Mouse (Mus musculus) heart, adult 11 months (tissue): Measurements from ENCODE around the gene Cd5.

Experiments used
- DNase-seq: peaks from one replicate; pipeline ENCODE4 v3.0.0; 2022

Gene Cd5

DNA sequence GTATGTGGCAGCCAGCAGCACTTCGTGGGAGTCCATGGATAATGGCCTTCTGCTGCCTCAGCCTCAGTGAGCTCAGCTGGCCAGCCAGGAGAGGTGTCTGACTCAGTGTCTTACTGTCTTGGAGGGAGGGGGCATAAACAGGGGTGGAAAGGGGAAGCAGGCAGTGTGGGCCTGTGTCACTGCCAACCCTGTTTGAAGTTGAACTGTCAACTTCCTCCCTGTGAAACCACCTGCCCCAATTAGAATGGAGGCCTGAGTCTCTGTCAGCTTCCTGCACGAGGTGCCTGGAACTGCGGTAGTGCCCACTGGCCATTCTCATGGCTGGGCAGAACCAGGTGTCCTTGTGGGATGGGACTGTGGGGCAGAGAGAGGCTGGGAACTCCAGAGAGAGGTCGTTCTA is at the start of gene Cd5:
Gene Cd5, minus strand, starts transcription at position 192 of the 400 bp plus-strand sequence.
- no peak for DNase-seq

DNA sequence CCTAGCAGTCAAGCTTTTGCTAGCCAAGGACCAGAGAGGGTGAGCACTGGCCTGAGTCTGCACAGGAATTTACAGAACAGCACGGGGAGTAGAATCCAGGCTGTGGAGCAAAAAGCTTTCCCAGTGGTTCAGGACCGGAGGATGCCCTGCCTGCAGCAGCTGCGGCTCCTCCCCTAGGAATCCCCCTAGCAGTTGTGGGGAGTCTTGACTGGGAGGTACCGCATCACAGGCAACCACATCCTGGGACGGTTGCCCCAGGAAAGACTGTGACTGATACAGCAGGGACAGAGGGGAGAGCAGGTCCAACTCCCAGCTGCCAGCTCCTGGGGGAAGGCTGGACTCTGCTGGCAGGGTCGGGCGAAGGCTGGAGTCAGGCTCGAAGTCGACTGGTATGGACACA is 49.4 kb upstream of the Cd5 start:
- no peak for DNase-seq

DNA sequence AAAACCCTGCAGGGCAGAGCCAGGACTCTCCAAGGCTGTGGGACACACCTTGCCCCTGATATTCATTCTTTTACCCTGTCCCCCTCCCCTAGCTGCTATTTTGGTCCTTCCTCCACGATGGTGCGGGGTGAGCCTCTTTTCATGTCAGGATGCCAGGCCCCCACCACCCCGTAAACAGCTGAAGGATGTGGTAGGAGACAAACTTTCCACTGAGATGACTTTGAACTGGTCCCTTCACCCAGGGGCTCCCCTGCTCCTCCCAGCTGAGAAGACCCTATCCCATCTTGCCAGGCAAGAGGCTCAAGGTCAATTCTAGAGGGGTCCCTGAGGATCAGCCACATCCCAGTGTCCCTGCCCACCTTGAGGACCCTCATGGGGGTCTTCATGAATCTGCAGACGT is 48.6 kb upstream of the Cd5 start:
- DNase-seq = no peak

DNA sequence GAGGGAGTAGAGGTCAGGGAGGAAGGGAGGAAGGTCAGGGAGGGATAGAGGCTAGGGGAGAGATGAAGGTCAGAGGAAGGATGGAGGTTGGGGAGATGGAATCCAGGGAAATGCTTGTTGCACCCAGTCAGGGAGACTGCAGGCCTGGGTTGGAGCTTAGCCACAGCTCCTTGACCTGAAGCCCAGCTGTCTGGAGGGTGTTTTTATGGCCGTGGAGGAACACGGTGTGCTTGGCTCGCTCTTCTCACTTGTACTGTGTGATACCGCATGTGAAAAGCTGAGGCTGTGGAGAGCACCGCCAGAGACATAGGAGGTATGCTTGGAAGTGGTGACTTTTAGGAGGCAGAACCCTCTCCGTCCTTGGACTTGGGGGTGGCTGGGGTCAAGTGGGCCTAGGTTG is 48.0 kb upstream of the Cd5 start:
- peak; percentile 95 for DNase-seq

GRCm38 (mm10) chr19:10784796-10785459 is 46.1 kb upstream of the Cd5 start:
- DNase-seq = no peak

DNA sequence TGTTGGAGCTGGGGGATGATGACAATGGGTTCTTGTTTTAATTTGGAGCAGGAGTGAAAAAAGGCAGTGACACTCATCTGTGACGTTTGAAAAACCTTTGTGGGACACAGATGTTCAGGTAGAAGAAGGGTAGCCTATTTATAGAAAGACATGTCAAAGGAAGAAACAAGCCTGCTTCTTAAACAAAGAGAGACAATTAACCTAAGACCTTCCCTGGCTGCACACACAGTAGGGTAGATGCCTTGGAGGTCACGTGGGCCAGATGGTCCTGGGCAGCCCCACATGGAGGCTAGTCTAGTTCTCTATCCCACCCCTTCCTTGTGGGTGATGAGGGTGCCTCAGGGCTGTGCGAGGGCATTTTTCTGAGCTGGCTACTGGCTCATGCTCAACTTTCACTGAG is 45.3 kb upstream of the Cd5 start:
- DNase-seq = no peak

GRCm38 (mm10) chr19:10783168-10783567 is 44.4 kb upstream of the Cd5 start:
- no peak for DNase-seq

GRCm38 (mm10) chr19:10781641-10782040 is 42.8 kb upstream of the Cd5 start:
- DNase-seq = no peak

DNA sequence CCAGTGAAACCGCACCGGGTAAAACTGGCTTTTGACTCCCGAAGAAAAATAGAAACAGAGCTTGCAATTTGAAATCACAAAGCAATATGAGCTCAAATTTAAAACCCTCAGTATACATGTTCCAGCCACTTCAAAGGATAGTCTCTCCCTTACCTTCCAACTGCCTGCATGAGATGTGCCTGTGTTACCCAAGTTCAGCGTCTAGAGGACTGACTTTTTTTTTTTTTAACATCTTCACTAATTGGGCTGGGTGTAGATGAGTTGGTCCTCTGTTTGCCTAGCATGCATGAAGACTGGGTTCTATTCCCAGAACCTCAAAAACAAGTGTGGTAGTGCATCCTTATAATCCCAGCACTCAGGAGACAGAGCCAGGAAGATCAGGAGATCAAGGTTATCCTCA is 38.1 kb upstream of the Cd5 start:
- DNase-seq = no peak

DNA sequence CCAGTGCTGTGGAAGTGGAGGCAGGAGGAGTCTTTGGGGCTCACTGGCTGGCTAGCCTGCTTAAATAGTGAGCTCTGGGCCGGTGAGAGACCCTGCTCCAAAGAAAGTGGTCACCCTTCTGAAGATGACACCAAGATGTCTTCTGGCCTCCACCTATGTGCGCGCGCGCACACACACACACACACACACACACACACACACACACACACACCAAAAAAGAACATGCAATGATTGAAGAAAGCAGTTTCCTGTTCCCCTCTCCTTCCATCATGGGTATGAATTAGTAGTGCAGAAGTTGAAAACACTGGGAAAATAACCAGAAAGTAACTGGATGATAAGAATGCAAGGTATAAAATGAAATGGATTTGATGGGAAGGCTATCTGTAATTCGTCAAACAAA is 35.3 kb upstream of the Cd5 start:
- DNase-seq = no peak

DNA sequence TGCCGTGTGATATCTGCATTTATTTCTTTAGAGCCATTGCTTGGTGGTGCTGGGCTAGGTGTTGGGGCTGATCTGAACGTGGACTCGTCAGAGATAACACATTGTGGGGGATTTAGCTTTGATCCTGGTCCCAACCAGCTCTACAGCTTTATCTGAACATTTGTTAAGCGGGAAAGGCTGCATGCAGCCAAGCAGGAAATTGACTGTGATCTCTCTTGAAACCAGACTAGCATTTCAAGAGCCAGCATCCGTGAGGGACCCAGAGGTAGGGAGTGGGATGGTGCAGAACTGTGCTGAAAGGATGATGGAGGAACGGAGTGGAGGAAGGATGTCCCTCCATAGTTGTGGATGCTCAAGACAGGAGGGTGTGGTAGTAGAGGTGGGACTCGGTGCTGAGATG is 34.6 kb upstream of the Cd5 start:
- no peak for DNase-seq

GRCm38 (mm10) chr19:10772866-10773265 is 34.1 kb upstream of the Cd5 start:
- no peak for DNase-seq

- DNase-seq = no peak
These were observed 33.2 kb upstream of the Cd5 start for GRCm38 (mm10) chr19:10771995-10772394.

- no peak for DNase-seq
These were observed 30.8 kb upstream of the Cd5 start for GRCm38 (mm10) chr19:10769429-10770195.

DNA sequence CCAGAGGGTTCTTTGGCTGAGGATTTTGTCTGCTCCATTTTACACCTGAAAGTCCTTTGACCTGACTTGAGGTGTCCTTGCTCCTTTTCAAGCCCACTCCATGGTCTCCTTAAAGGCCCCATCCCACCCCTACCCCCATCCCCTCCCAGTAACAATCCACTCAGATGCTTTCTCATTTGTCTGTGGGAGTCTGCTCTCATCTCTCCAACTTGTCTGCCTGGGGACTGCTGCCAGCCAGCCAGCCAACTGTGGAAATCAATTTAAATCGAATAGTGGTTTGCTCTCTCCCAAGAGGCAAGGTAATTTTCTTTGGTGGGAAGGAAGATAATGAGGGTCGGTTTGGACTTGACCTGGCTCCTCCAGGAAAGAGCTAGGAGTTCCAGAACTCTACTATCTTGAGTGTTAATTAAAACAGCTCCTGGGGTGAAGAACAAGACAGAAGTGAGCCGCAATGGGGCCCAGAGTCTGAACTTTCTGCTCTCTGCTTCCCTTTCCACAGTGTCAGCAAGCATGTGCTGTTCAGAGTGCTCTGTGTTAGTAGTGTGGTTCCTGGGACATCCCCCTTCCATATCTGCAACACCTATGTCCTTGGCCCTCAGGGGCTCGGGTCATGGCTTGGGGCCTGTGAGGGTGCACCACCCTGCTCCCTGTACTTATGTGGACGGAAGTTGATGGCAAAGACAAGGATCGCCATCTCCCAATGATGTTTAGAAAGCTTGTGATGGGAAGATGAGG is 30.1 kb upstream of the Cd5 start:
- DNase-seq = no peak

DNA sequence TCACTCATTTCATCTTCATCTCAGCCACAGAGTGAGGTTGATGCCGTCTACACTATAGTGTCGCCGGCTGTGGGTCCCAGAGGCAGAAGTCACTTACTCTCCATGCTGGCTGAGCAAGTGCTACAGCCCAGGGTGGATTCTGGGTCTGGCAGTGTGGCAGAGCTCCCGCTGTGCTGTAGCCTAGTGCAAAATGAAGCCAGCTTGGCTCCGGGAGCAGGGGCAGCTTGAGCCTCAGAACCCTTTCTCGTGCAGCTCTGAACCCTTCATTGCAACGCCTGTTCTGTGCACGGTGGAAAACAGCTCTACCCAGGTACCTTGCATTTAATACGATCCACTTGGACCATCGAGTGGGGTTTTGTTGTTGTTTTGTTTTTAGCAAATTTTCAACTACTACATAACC is 28.8 kb upstream of the Cd5 start:
- DNase-seq = no peak

DNA sequence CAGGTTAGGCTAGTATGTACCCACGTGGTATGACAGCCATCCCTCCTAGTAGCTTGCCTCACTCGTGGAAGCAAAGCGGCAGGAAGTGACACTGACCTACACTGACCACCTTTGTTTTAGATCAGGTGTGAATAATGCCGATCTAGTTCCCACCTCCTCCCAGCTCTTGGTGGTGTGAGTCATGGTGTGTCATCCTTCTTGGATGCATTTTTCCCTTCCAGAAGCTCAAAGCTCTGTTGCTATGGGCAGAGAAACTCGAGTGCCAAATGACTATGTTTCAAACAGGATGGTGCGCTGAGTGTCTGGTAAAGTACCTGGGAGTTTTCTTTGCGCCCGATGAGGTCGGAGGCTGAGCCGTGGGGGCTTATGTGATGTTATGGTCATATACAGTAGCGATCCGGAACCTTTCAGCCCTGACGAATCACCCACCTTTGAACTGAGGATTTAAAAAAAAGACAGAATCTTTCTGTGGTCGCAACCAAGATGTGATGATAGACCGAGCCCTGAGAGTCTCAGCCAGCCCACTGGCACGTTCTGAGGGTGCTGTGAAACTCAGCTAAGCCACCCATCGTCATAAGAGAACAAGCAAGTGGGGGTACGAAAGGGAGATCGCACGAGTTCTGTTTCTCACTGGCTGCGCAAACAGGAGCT is 24.7 kb upstream of the Cd5 start:
- DNase-seq = no peak

- DNase-seq = no peak
These were observed 23.7 kb upstream of the Cd5 start for GRCm38 (mm10) chr19:10762468-10762867.

DNA sequence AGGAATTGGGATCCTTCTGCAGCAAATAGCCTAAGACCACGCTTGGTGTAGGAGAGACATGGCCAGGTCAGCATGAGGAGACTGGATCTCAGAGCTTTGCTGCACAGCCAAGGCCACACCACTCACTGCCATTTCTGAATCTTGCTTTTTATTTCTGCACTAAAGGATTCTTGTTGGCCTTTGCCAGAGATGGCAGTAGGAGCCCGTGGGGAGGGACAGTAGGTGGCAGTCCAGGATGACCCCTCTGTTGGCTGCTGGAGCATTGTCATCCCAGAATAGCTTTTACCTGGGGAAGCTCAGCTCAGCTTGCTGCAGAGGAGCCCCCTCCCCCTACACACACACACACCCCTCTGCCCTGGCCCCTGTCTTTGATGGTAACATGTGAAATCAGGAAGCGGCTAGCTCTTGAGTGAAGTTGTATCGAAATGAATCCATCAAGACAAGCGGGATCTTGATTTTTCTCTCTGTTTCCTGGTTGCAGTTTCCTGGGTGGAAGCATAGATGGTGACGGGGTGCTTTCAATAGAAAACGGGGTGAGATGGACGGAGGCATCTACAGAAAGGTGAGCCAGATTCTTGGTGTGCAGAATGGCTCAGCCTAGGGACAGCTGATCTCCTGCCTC is 23.1 kb upstream of the Cd5 start:
- no peak for DNase-seq

DNA sequence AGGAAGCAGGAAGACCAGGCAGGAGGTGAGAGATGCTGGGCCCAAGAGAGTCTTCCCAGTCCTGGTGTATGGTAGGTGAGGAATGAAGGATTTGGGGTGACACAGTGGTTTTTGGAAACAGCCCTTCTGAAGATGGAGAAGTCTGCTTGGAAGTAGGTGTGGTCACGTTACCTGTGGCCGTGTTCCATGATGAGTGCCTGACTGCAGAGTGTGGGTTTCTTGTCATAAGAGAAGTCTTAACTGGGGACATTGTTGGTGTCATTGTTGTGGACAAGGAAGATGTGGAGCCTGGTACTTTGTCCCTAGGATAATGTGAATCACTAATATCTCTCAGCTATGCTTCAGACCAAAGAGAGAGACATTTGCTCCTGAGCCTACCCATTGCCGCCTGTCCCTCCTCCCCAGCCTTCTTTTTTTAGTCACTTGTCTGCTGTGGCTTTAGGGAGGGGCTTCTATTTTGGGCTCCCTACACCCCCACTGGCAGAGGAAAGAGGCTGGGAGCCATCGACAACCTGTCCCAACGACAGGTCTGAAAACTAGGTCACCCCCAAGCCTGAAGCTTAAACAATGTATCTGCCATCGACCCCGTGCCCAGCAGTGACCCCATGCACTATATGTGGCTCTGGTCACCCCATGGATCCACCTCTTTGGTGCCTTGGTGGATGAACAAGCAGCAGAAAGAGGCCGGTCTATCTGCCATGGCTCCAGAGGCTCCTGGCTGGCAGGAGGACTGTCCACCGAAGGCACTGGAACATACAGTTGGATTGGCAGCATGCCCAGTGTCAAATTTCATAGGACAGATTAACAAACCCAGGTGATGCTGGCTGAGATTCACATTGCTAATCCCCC is 21.4 kb upstream of the Cd5 start:
- peak; percentile 97 for DNase-seq

DNA sequence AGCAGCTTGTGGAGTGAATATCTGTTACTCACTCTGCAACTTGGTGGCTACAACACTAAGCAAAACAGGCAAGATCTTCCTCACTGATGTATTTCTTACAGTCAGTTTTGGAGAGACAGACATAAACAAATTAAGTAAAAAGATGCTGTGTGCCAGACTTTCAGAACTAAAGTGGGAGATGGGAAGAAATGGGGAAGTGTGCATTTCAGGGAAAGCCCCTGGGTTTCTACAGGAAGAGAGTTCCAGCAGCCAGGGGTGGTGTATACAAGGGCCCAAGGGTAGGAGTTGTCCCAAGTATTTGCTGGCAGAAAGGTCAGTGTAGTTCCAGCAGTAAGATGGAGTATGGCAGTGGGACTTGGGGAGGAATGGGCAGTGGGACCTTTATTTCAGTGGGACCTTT is 20.7 kb upstream of the Cd5 start:
- no peak for DNase-seq

- no peak for DNase-seq
These were observed 19.9 kb upstream of the Cd5 start for GRCm38 (mm10) chr19:10758708-10759107.
